Mouse (Mus musculus) kidney, adult 10 weeks (tissue): ENCODE data around the gene Rbm19. TPM values are rescaled to one million over a fixed set of nuclear protein-coding genes. Genes with fewer than 3 reads are reported as not detected.

ENCODE experiments used
- polyA plus RNA-seq: library from polyadenylated mRNA; stranded (reverse); fragments of 350-450 nt; fragmentation: Illumina TruSeq; extraction: RNeasy Lipid Tissue Mini Kit (QIAGEN cat#74804); gene quantifications from one replicate; pipeline ENCODE4 v1.2.3, GENCODE M21; 2014; ENCODE audit warnings: low read depth, low replicate concordance

The Rbm19 gene
- polyA plus RNA-seq: 0.57 TPM

DNA sequence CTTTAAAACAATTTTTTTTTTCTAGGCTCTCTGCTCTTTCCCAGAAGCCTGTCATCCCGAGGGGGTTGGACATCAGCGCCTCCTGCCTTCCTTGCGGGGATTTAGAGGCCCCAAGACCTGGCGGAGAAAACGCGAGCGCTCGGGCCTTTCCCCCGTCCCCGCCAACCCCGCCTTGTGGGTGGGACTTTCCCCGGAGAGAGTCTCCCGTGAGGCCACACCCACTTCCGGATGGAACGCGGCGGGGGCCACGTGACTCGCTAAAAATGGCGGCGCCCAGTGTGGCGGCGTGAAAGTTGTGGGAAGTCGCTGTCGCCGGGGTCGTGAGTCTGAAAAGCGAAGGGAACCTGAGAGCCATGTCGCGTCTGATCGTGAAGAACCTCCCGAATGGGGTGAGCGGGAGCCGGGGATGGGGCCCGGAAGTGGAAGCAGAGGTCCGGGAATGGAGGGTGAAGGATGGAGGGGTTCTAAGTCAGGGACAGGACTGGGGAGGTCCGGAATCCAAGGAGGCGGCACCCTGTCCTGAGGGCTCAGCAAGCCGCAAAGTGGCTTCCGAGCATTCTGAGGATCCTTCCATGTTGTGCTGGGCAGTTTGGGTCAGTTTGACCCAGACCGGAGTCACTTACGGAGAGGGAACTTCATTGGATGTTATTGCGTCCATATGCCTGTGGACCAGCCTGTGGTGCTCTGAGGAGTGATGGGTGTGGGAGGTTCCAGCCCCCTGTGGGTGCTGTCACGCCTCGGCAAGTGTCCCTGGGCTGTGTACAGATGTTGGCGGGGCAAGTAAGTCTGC, at the start of gene Rbm19:
Gene Rbm19 (plus strand): TSS at position 205 of the 790 bp plus-strand sequence.

